Mouse (Mus musculus) forebrain, embryonic 16.5 days (tissue): ENCODE results near the gene Nrxn3. TPM values are rescaled to one million over a fixed set of nuclear protein-coding genes. Genes with fewer than 3 reads are reported as not detected.
A peak's percentile ranks its signal among the peaks of the same experiment; 100 is the strongest.

Experiments used
- ATAC-seq: fragments of 200-750 bp; cut with Nextera tagmentation; 2 replicates; pipeline ENCODE4 v1.8.0; 2017; ENCODE audit warnings: mild to moderate bottlenecking, moderate library complexity
- H3K27ac ChIP-seq: fragments of 300-500 bp; sonication (generic); 2 replicates; pipeline ENCODE4 v1.5.1; 2014; ENCODE audit warnings: low read length, control low read depth
- H3K27me3 ChIP-seq: fragments of 300-500 bp; sonication (generic); replicated peaks from 2 replicates; pipeline ENCODE4 v1.6.1; 2014; ENCODE audit warnings: low read length; ENCODE audit not compliant: control insufficient read depth, insufficient read depth
- H3K36me3 ChIP-seq: fragments of 300-500 bp; sonication (generic); 2 replicates; pipeline ENCODE4 v1.6.1; 2014; ENCODE audit not compliant: control insufficient read depth, insufficient read depth
- H3K4me1 ChIP-seq: fragments of 300-500 bp; sonication (generic); replicated peaks from 2 replicates; pipeline ENCODE4 v1.6.1; 2014; ENCODE audit warnings: low read length; ENCODE audit not compliant: control insufficient read depth, insufficient read depth
- H3K4me2 ChIP-seq: fragments of 300-500 bp; sonication (generic); 2 replicates; pipeline ENCODE4 v1.6.1; 2014; ENCODE audit warnings: mild to moderate bottlenecking, low read length, control low read depth
- H3K4me3 ChIP-seq: fragments of 300-500 bp; sonication (generic); replicated peaks from 2 replicates; pipeline ENCODE4 v1.5.1; 2014; ENCODE audit warnings: mild to moderate bottlenecking, low read length, control low read depth
- H3K9ac ChIP-seq: fragments of 300-500 bp; sonication (generic); replicated peaks from 2 replicates; pipeline ENCODE4 v1.6.1; 2014; ENCODE audit warnings: low read depth, low read length, control low read depth
- H3K9me3 ChIP-seq: fragments of 300-500 bp; sonication (generic); 2 replicates; pipeline ENCODE4 v1.6.1; 2016; ENCODE audit warnings: low read length; ENCODE audit not compliant: control insufficient read depth
- WGBS: fragments of 180-500 bp; shearing (Covaris S2); extraction: QIAGEN DNeasy Blood & Tissue Kit; methylation state at CpG from one replicate; pipeline ENCODE4 v1.1.7; 2014; 5-methylcytosine and 5-hydroxymethylcytosine counted together
- polyA plus RNA-seq: library from polyadenylated mRNA; unstranded; fragments of >200 nt; fragmentation: Nextera tagmentation; extraction: Ambion mirVana; gene quantifications from 2 replicates; pipeline ENCODE4 v1.2.1, GENCODE M21; 2015

The Nrxn3 gene
- polyA plus RNA-seq, 1 experiment from 2014 or later, result 117 TPM

- Histone ChIP-seq H3K4me3 (no peak overlapping the region), H3K9ac (no peak overlapping the region), H3K4me2 (no peak overlapping the region), H3K9me3 (no peaks in the 10 kb centered on the region), H3K27ac (no peak overlapping the region), H3K4me1 (peaks cover 6% of the 10 kb centered on the region), H3K27me3 (no peaks in the 10 kb centered on the region), H3K36me3 (no peaks in the 10 kb centered on the region)
- ATAC-seq, result no peak
- 42% methylated on average over 4 of the region's 4 CpGs for WGBS
These were observed 313.4 kb downstream of the Nrxn3 start for GRCm38 (mm10) chr12:89035984-89036618.

GRCm38 (mm10) chr12:89040151-89040550 lies 317.5 kb downstream of the Nrxn3 start:
- H3K27ac ChIP-seq, result no peak overlapping the region
- no peak overlapping the region for H3K4me3 ChIP-seq
- no peaks in the 10 kb centered on the region for H3K27me3 ChIP-seq
- no peak overlapping the region for H3K9ac ChIP-seq
- H3K9me3 ChIP-seq, result no peaks in the 10 kb centered on the region
- H3K4me2 ChIP-seq, result no peak overlapping the region
- ATAC-seq, result no peak
- peaks cover 6% of the 10 kb centered on the region for H3K4me1 ChIP-seq
- no peaks in the 10 kb centered on the region for H3K36me3 ChIP-seq

DNA sequence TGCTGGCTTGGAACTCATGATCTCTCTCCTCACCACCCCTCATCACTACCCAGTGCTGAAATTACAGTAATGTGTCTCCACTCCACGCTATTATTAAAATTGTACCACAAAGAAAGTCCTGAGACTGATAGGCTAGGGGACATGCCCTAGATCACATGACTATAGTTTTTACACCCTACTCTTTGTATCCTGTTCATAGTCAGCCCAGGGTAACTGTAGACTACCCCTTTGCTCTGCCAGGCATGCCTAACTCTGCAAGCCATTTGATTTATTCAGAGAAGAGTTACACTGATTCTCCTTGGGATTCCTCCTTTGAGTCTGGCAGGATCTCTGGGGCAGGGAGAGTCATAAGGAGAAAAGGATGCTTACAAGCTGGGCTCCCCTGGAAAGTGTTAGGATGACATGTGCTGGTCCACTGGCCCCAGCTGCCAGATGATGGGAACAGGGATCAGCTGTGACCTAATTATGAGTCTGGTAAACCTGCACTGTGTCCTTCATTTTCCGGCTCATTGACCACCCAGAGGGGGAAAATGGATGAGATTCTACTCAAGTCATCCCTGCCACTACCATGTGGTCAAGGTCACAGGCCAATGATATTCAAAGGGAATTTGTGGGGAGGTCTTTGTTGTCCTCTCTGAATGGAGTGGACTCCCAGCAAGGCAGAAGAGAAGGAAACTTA lies 318.9 kb downstream of the Nrxn3 start:
- Histone ChIP-seq H3K9ac (no peak overlapping the region), H3K27ac (no peak overlapping the region)
- no peak for ATAC-seq

DNA sequence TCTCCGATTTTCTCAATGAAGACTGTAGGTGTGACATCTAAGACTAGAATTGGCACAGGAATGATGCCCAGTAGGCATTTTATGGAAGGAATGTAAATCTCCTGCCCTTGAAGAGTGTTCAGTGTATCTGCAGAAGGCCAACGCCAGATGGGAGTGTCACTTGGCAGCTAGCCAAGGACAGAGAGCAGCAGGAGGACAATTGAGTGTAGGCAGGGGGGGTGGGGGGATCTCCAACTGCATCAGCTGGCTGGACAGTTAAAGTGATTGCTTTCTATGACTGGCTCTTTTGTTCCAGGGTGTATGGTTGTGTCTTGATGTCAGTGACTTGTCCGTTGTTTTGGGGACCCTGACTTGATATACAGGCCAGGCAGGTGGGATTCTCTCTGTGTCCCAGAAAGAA lies 326.6 kb downstream of the Nrxn3 start:
- peak; percentile 20; the same call in 1 of the 2 replicates for ATAC-seq
- H3K9me3 ChIP-seq, result no peaks in the 10 kb centered on the region
- H3K9ac ChIP-seq, result no peak overlapping the region
- H3K4me1 ChIP-seq, result peaks cover 5% of the 10 kb centered on the region
- H3K27ac ChIP-seq, result no peak overlapping the region
- H3K36me3 ChIP-seq, result no peaks in the 10 kb centered on the region
- H3K4me2 ChIP-seq, result no peak overlapping the region
- no peaks in the 10 kb centered on the region for H3K27me3 ChIP-seq
- WGBS, result 31% methylated on average over 3 of the region's 3 CpGs
- H3K4me3 ChIP-seq, result no peak overlapping the region

More for the DNA sequence above, 318.9 kb downstream of the Nrxn3 start:
- no peak overlapping the region for H3K4me3 ChIP-seq
- WGBS, result 67% methylated on average over 2 of the region's 2 CpGs
- no peaks in the 10 kb centered on the region for H3K9me3 ChIP-seq
- H3K4me1 ChIP-seq, result no peaks in the 10 kb centered on the region; the same call in 1 of the 2 replicates
- no peak overlapping the region for H3K4me2 ChIP-seq
- H3K27me3 ChIP-seq, result no peaks in the 10 kb centered on the region
- no peaks in the 10 kb centered on the region for H3K36me3 ChIP-seq

- Histone ChIP-seq H3K4me2 (no peak overlapping the region), H3K9me3 (no peaks in the 10 kb centered on the region), H3K36me3 (no peaks in the 10 kb centered on the region), H3K9ac (no peak overlapping the region), H3K27ac (no peak overlapping the region), H3K27me3 (no peaks in the 10 kb centered on the region), H3K4me1 (peaks cover 5% of the 10 kb centered on the region), H3K4me3 (no peak overlapping the region)
- no peak for ATAC-seq
These were observed 327.0 kb downstream of the Nrxn3 start for GRCm38 (mm10) chr12:89049686-89050085.

- ATAC-seq, result no peak
- Histone ChIP-seq H3K36me3 (no peaks in the 10 kb centered on the region), H3K9me3 (no peaks in the 10 kb centered on the region), H3K9ac (no peak overlapping the region), H3K27ac (no peak overlapping the region), H3K4me2 (no peak overlapping the region), H3K4me1 (peaks cover 6% of the 10 kb centered on the region), H3K27me3 (no peaks in the 10 kb centered on the region), H3K4me3 (no peak overlapping the region)
These were observed 349.8 kb downstream of the Nrxn3 start for GRCm38 (mm10) chr12:89072436-89072835.

DNA sequence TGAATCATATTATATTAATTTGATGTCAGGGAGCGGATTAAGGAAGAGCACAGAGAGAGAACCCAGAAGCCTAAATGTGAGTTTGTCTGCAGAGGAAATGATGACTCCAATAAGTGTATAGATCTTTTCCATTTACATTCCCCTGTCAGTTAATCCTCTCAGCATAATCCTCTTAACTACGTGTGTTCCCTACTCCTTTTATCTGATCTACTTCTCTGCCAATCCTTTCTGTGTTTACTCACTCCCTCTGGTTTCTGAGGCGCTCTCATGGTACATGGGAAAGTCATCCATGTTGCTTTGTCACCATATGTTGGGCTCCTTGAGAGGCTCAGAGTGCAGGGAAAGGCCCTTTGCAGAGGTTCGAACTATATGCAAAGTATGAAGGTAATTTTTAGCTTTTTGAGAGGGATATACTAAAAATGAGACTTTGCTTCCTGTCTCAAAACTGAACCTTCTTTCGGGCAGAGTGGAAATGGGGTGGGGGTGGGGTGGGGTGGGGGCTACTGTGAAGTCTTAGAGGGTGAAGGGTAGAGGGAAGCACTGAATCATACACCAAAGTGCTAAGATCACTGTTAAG lies 350.6 kb downstream of the Nrxn3 start:
- no peak overlapping the region for H3K9ac ChIP-seq
- H3K27me3 ChIP-seq, result no peaks in the 10 kb centered on the region
- WGBS, result 69% methylated on average over 5 of the region's 5 CpGs
- H3K4me1 ChIP-seq, result peaks cover 6% of the 10 kb centered on the region
- H3K9me3 ChIP-seq, result no peaks in the 10 kb centered on the region
- H3K27ac ChIP-seq, result no peak overlapping the region
- no peaks in the 10 kb centered on the region for H3K36me3 ChIP-seq
- no peak overlapping the region for H3K4me3 ChIP-seq
- no peak for ATAC-seq
- H3K4me2 ChIP-seq, result no peak overlapping the region

- H3K4me3 ChIP-seq, result no peak overlapping the region
- no peaks in the 10 kb centered on the region for H3K9me3 ChIP-seq
- 0 out of 2 replicates have a peak overlapping the region, but pooled peaks have one; percentile 53 for H3K27ac ChIP-seq
- peak; percentile 64 for ATAC-seq
- H3K4me2 ChIP-seq, result no peak overlapping the region
- peaks cover 6% of the 10 kb centered on the region for H3K4me1 ChIP-seq
- 12% methylated on average over 10 of the region's 10 CpGs for WGBS
- no peak overlapping the region for H3K9ac ChIP-seq
- no peaks in the 10 kb centered on the region for H3K36me3 ChIP-seq
- no peaks in the 10 kb centered on the region for H3K27me3 ChIP-seq
These were observed 352.0 kb downstream of the Nrxn3 start for GRCm38 (mm10) chr12:89074551-89075295.

DNA sequence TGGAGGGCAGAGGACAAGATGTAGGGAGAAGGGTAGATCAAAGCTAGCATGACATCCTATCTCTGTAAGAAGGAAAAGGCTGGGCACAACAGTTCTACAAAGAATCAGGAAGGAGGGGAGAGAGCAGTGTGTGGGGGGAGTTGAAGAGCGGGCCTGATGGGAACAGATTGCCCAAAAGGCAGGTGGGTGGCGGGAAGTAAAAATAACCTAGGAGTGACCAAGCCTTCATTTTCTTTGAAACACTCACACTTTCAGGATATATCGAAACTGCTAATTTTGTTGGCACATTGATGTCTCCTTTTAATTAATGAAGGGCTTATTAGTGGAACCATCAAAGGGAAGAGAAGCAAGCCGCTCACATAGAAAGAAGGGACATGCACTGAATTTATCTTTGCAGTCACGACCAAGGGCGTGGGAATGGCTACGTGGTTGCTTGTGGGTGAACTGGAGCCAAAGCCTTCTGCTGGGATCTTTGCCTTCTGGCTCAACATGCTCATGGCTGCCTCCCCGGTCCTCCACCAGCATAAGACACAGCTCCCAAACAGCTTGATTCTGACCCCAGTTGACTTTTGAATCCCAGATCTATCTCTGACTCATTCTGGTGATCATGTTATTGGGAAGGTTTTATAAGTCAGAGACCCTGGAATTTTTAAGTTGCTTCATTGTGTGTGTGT lies 371.3 kb downstream of the Nrxn3 start:
- no peak for ATAC-seq
- no peaks in the 10 kb centered on the region for H3K36me3 ChIP-seq
- H3K27me3 ChIP-seq, result no peaks in the 10 kb centered on the region
- H3K4me3 ChIP-seq, result no peak overlapping the region
- WGBS, result 75% methylated on average over 8 of the region's 8 CpGs
- no peaks in the 10 kb centered on the region for H3K9me3 ChIP-seq
- H3K4me1 ChIP-seq, result no peaks in the 10 kb centered on the region
- no peak overlapping the region for H3K9ac ChIP-seq
- H3K27ac ChIP-seq, result no peak overlapping the region
- H3K4me2 ChIP-seq, result no peak overlapping the region
